Mouse (Mus musculus) CH12.LX (cell line): Measurements from ENCODE around the gene Stxbp1. TPM values are rescaled to one million over a fixed set of nuclear protein-coding genes. Genes with fewer than 3 reads are reported as not detected.

ENCODE experiments used
- DNase-seq: peaks from one replicate; pipeline ENCODE4 v3.0.0-alpha.2; 2013; ENCODE audit errors: extremely low read depth
- H3K27ac ChIP-seq: 2 replicates; pipeline ENCODE4 v1.5.1; 2012; ENCODE audit warnings: low read depth, mild to moderate bottlenecking, control low read depth, moderate library complexity; ENCODE audit not compliant: insufficient read depth
- H3K27me3 ChIP-seq: replicated peaks from 2 replicates; pipeline ENCODE3; 2012; ENCODE audit warnings: inconsistent platforms
- H3K36me3 ChIP-seq, 2 experiments: replicated peaks in 1 of 2; 2 replicates each; pipeline versions ENCODE3 to v1.6.1; 2012; ENCODE audit warnings: inconsistent platforms in 1 of 2, low read length in 1 of 2, mild to moderate bottlenecking in 1 of 2, mixed read lengths in 1 of 2, moderate library complexity in 1 of 2; ENCODE audit not compliant: control insufficient read depth in 1 of 2, insufficient read depth in 1 of 2
- H3K4me1 ChIP-seq, 2 experiments: 2 replicates each; pipeline ENCODE4 v1.6.1; 2012; ENCODE audit warnings: inconsistent platforms in 1 of 2, moderate library complexity in 1 of 2; ENCODE audit not compliant: insufficient read depth in 2 of 2, control insufficient read depth in 1 of 2
- H3K4me2 ChIP-seq: 2 replicates; pipeline ENCODE4 v1.6.1; 2012; ENCODE audit warnings: low read depth, mild to moderate bottlenecking, control low read depth; ENCODE audit not compliant: poor library complexity, insufficient read depth, severe bottlenecking
- H3K4me3 ChIP-seq, 3 experiments: fragments of 150-350 bp in 1 of 3; sonication (generic) in 1 of 3; replicated peaks in 1 of 3; 2 replicates each; pipeline versions ENCODE3 to v1.5.1; 2011 to 2012; ENCODE audit warnings: low read depth in 2 of 3, low read length in 2 of 3, mild to moderate bottlenecking in 2 of 3, moderate library complexity in 2 of 3, control low read depth in 1 of 3, improper control_type of control experiment in 1 of 3, inconsistent platforms in 1 of 3, mixed read lengths in 1 of 3; ENCODE audit not compliant: poor library complexity in 1 of 3
- H3K79me2 ChIP-seq: replicated peaks from 2 replicates; pipeline ENCODE4 v1.6.1; 2012; ENCODE audit warnings: mild to moderate bottlenecking, moderate library complexity; ENCODE audit not compliant: control insufficient read depth, poor library complexity, insufficient read depth, severe bottlenecking; ENCODE audit errors: extremely low read depth
- H3K9ac ChIP-seq: 2 replicates; pipeline ENCODE4 v1.6.1; 2012; ENCODE audit warnings: low read depth, mild to moderate bottlenecking, control low read depth, moderate library complexity; ENCODE audit not compliant: insufficient read depth
- H3K9me3 ChIP-seq: replicated peaks from 2 replicates; pipeline ENCODE3; 2012; ENCODE audit warnings: low read length, inconsistent platforms, mixed read lengths
- BHLHE40 ChIP-seq: IDR thresholded peaks from 2 replicates; pipeline ENCODE4 v1.6.1; 2011; ENCODE audit warnings: mild to moderate bottlenecking, low read depth, low read length, improper control_type of control experiment
- CHD1 ChIP-seq: IDR thresholded peaks from 2 replicates; pipeline ENCODE4 v1.6.1; 2012; ENCODE audit warnings: low read depth, low read length, improper control_type of control experiment, inconsistent platforms
- CHD2 ChIP-seq: IDR thresholded peaks from 2 replicates; pipeline ENCODE4 v1.6.1; 2011; ENCODE audit warnings: low read length, improper control_type of control experiment
- CTCF ChIP-seq, 2 experiments: IDR thresholded peaks in 1 of 2; conservative IDR thresholded peaks in 1 of 2; 2 replicates each; pipeline ENCODE4 v1.5.1; 2011 to 2012; ENCODE audit warnings: low read depth in 2 of 2, low read length in 2 of 2, improper control_type of control experiment in 1 of 2, inconsistent platforms in 1 of 2, mild to moderate bottlenecking in 1 of 2, moderate library complexity in 1 of 2
- E2F4 ChIP-seq: IDR thresholded peaks from 2 replicates; pipeline ENCODE4 v1.6.1; 2011; ENCODE audit warnings: low read depth, low read length, improper control_type of control experiment; ENCODE audit not compliant: insufficient replicate concordance
- ELF1 ChIP-seq: IDR thresholded peaks from 2 replicates; pipeline ENCODE4 v1.6.1; 2014; ENCODE audit warnings: low read depth, mild to moderate bottlenecking, inconsistent platforms, low read length, improper control_type of control experiment
- EP300 ChIP-seq: IDR thresholded peaks from 2 replicates; pipeline ENCODE4 v1.6.1; 2011; ENCODE audit warnings: low read length, improper control_type of control experiment
- JUND ChIP-seq: conservative IDR thresholded peaks from 2 replicates; pipeline ENCODE4 v1.6.1; 2011; ENCODE audit warnings: low read depth, low read length, improper control_type of control experiment
- KAT2A ChIP-seq: IDR thresholded peaks from 2 replicates; pipeline ENCODE4 v1.6.1; 2012; ENCODE audit warnings: low read length, improper control_type of control experiment, inconsistent platforms; ENCODE audit not compliant: insufficient replicate concordance
- MAX ChIP-seq: IDR thresholded peaks from 2 replicates; pipeline ENCODE4 v1.6.1; 2011; ENCODE audit warnings: low read length, improper control_type of control experiment
- MEF2A ChIP-seq: IDR thresholded peaks from 2 replicates; pipeline ENCODE4 v1.6.1; 2014; ENCODE audit warnings: low read depth, mild to moderate bottlenecking, inconsistent platforms, low read length, improper control_type of control experiment, borderline replicate concordance
- MXI1 ChIP-seq: IDR thresholded peaks from 2 replicates; pipeline ENCODE4 v1.6.1; 2011; ENCODE audit warnings: mild to moderate bottlenecking, low read depth, low read length, improper control_type of control experiment
- NELFE ChIP-seq: IDR thresholded peaks from 2 replicates; pipeline ENCODE4 v1.6.1; 2011; ENCODE audit warnings: low read depth, low read length, improper control_type of control experiment
- POLR2A ChIP-seq: IDR thresholded peaks from 2 replicates; pipeline ENCODE4 v1.6.1; 2011; ENCODE audit warnings: low read depth, mild to moderate bottlenecking, improper control_type of control experiment, low read length
- RAD21 ChIP-seq: IDR thresholded peaks from 2 replicates; pipeline ENCODE4 v1.6.1; 2011; ENCODE audit warnings: low read depth, mild to moderate bottlenecking, low read length, improper control_type of control experiment, moderate library complexity
- RCOR1 ChIP-seq: conservative IDR thresholded peaks from 2 replicates; pipeline ENCODE4 v1.6.1; 2012; ENCODE audit warnings: low read depth, mild to moderate bottlenecking, inconsistent platforms, low read length, improper control_type of control experiment
- SIN3A ChIP-seq: IDR thresholded peaks from 2 replicates; pipeline ENCODE4 v1.6.1; 2012; ENCODE audit warnings: low read length, improper control_type of control experiment, inconsistent platforms
- SMC3 ChIP-seq: IDR thresholded peaks from 2 replicates; pipeline ENCODE4 v1.6.1; 2011; ENCODE audit warnings: low read depth, low read length, improper control_type of control experiment
- TBP ChIP-seq: conservative IDR thresholded peaks from 2 replicates; pipeline ENCODE4 v1.6.1; 2011; ENCODE audit warnings: low read depth, low read length, improper control_type of control experiment
- TCF12 ChIP-seq: IDR thresholded peaks from 2 replicates; pipeline ENCODE4 v1.6.1; 2014; ENCODE audit warnings: low read depth, mild to moderate bottlenecking, inconsistent platforms, low read length, improper control_type of control experiment
- ZC3H11A ChIP-seq: IDR thresholded peaks from 2 replicates; pipeline ENCODE4 v1.6.1; 2012; ENCODE audit warnings: low read depth, mild to moderate bottlenecking, inconsistent platforms, low read length, improper control_type of control experiment
- ZKSCAN1 ChIP-seq: IDR thresholded peaks from 2 replicates; pipeline ENCODE4 v1.6.1; 2012; ENCODE audit warnings: low read depth, inconsistent platforms, low read length, improper control_type of control experiment, borderline replicate concordance
- ZMIZ1 ChIP-seq: IDR thresholded peaks from 2 replicates; pipeline ENCODE4 v1.6.1; 2012; ENCODE audit warnings: low read depth, mild to moderate bottlenecking, inconsistent platforms, low read length, improper control_type of control experiment
- ZNF384 ChIP-seq: IDR thresholded peaks from 2 replicates; pipeline ENCODE4 v1.6.1; 2012; ENCODE audit warnings: low read depth, low read length, improper control_type of control experiment, inconsistent platforms
- dilution Hi-C: fragments of 300-500 bp; cut with MboI; formaldehyde crosslinking; loops from 2 replicates; pipeline ENCODE4 v1.14.3; 2020; ENCODE audit warnings: low sequenced_read_pairs; ENCODE audit not compliant: extremely low pct_unique_long_range_greater_than_20kb, extremely low pct_ligation_motif_present
- in situ Hi-C: fragments of 300-500 bp; cut with MboI; formaldehyde crosslinking; loops from 3 replicates; pipeline ENCODE4 v1.14.3; 2019; ENCODE audit warnings: low sequenced_read_pairs, low pct_ligation_motif_present, low pct_unique_long_range_greater_than_20kb, mixed read lengths
- polyA plus RNA-seq: library from polyadenylated mRNA; unstranded; fragments of >175 nt; gene quantifications from 2 replicates; pipeline ENCODE4 v1.2.1, GENCODE M21; 2012; ENCODE audit warnings: low read depth; ENCODE audit not compliant: insufficient read length
- total RNA-seq, 2 experiments: library from RNA; depleted of rRNA; stranded (reverse); fragments of 300-350 nt in 1 of 2; fragments of >200 nt in 1 of 2; gene quantifications; 2 replicates each; pipeline ENCODE4 v1.2.3; 2012 to 2014

Gene Stxbp1
- total and polyA plus RNA-seq, 3 experiments: 1.5 to 8.3 (median 2.5) TPM

- Histone ChIP-seq H3K4me3 (no peak overlapping the region), H3K9ac (no peak overlapping the region), H3K4me2 (no peak overlapping the region)
- no peak for TF ChIP-seq ZC3H11A
- TF ChIP-seq CHD1: no peak
- no peak for TF ChIP-seq MEF2A
- no peak for TF ChIP-seq MXI1
- no peak for TF ChIP-seq ZMIZ1
- no peak for TF ChIP-seq E2F4
- TF ChIP-seq POLR2A: no peak
- no peak for TF ChIP-seq TBP
- no peak for TF ChIP-seq MAX
- no peak for TF ChIP-seq RCOR1
- TF ChIP-seq NELFE: no peak
- TF ChIP-seq TCF12: no peak
- TF ChIP-seq, all 38 proteins: peak for 0
- Histone ChIP-seq H3K9me3 (no peaks in the 10 kb centered on the region), H3K27me3 (no peaks in the 10 kb centered on the region), H3K4me1 (peaks cover 0 to 19% of the 10 kb centered on the region in 2 experiments; a peak in 2 of 4 replicates), H3K36me3 (peaks cover 0 to 19% of the 10 kb centered on the region in 2 experiments), H3K27ac (no peak overlapping the region), H3K79me2 (no peaks in the 10 kb centered on the region)
- dilution Hi-C loops (no loop called here), in situ Hi-C loops (no loop called here)
- DNase-seq: no peak
Observed at GRCm38 (mm10) chr2:32788581-32788980, 58.5 kb downstream of the Stxbp1 start.

DNA sequence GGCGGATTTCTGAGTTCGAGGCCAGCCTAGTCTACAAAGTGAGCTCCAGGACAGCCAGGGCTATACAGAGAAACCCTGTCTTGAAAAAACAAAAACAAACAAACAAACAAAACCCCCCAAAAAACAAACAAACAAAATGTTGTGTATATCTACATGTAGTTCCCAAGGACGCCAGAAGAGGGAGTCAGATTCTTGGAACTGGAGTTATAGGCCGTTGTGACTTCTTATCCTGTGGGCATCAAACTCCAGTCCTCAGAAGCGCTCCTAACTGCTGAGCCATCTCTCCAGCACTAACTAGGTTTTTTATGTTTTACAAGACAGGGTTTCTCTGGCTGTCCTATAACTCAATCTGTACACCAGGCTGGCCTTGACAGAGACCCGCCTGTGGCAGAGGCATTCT is 59.9 kb downstream of the Stxbp1 start:
- Histone ChIP-seq H3K4me3 (no peak overlapping the region), H3K27ac (no peak overlapping the region), H3K9me3 (no peaks in the 10 kb centered on the region), H3K27me3 (no peaks in the 10 kb centered on the region), H3K36me3 (peaks cover 0 to 14% of the 10 kb centered on the region in 2 experiments), H3K9ac (no peak overlapping the region), H3K4me2 (no peak overlapping the region), H3K79me2 (no peaks in the 10 kb centered on the region), H3K4me1 (peaks cover 0 to 33% of the 10 kb centered on the region in 2 experiments; a peak in 2 of 4 replicates)
- TF ChIP-seq JUND (no peak), BHLHE40 (no peak), CHD2 (no peak), EP300 (no peak), ELF1 (no peak), MAX (no peak), KAT2A (no peak), TBP (no peak), RAD21 (peak; percentile 57), MXI1 (no peak), ZNF384 (no peak), MEF2A (no peak), SIN3A (no peak), CTCF (conservative IDR thresholded peaks at IDR 0.05 in 1 of 2, IDR thresholded peaks at IDR 0.05 in 1 of 2; ENCODE audit: low read depth in 2 of 2, low read length in 2 of 2) (peak; percentile 25 to 62; a peak in 3 of 4 replicates), SMC3 (peak; percentile 35), ZKSCAN1 (no peak)
- in situ Hi-C loops: no loop called here
- peak; percentile 23 for DNase-seq
- dilution Hi-C loops: no loop called here
